In genomic region chr10:44267426-44268142, GRCm38 (mm10) we compare ENCODE assay signal across 8 mouse cellular contexts. TPM values are rescaled to one million over a fixed set of nuclear protein-coding genes. Genes with fewer than 3 reads are reported as not detected.
DNase-seq lines count a peak whose midpoint lies in the region; ATAC-seq and TF ChIP-seq lines count a peak whose summit lies in the region.

No protein-coding gene starts in this region.

- no peak for TF ChIP-seq POLR2A in spleen, adult 2 months (IDR thresholded peaks at IDR 0.05; ENCODE audit: low read depth, low read length)

- peaks cover 6% of the 10 kb centered on the region; the same call in 1 of the 2 replicates for H3K4me1 ChIP-seq in spleen, adult 2 months (ENCODE audit: control insufficient read depth, insufficient read depth, insufficient read length)
- H3K4me1 ChIP-seq in hindbrain, embryonic 11.5 days (replicated peaks; ENCODE audit: control insufficient read depth, insufficient read depth, low read length) = no peaks in the 10 kb centered on the region
- peaks cover 36% of the 10 kb centered on the region for H3K4me1 ChIP-seq in megakaryocyte, embryonic 14.5 days

- peak overlapping the region; percentile 53 for H3K4me2 ChIP-seq in hindbrain, embryonic 11.5 days (replicated peaks; ENCODE audit: low read depth, low read length)

- H3K9ac ChIP-seq in hindbrain, embryonic 11.5 days (ENCODE audit: low read depth, low read length) = peak overlapping the region; percentile 59

- DNase-seq in adrenal gland, postnatal 10 days = peak; percentile 20
- DNase-seq in adrenal gland, adult (ENCODE audit: inconsistent age in 2 of 2, low spot score in 1 of 2) = no peak
- DNase-seq in spleen, adult 2 months (ENCODE audit: low read depth in 1 of 2, low spot score in 2 of 2) = no peak
- DNase-seq in spleen, postnatal 14 days (ENCODE audit: low spot score in 2 of 2) = no peak
- peak; percentile 34 for DNase-seq in hindbrain, embryonic 11.5 days (ENCODE audit: low spot score)
- no peak for DNase-seq in right cerebral cortex, adult 18-20 months
- no peak for DNase-seq in right cerebral cortex, postnatal 14 days

- peak; percentile 25 for ATAC-seq in hindbrain, embryonic 11.5 days (ENCODE audit: low FRiP score)

- 5% methylated on average over 11 of the region's 11 CpGs for WGBS in spleen, adult 2 months
- 18% methylated on average over 11 of the region's 11 CpGs for WGBS in hindbrain, embryonic 11.5 days

- no peaks in the 10 kb centered on the region for H3K9me3 ChIP-seq in hindbrain, embryonic 11.5 days (ENCODE audit: control insufficient read depth, low read length)
- no peaks in the 10 kb centered on the region for H3K9me3 ChIP-seq in megakaryocyte, embryonic 14.5 days

- no peak for TF ChIP-seq CTCF in spleen, adult 2 months (IDR thresholded peaks at IDR 0.05; ENCODE audit: extremely low read depth, insufficient read depth, insufficient read length, insufficient replicate concordance)

- peak overlapping the region; percentile 36 for H3K27ac ChIP-seq in spleen, adult 2 months (ENCODE audit: insufficient read depth, low read length)
- no peak overlapping the region for H3K27ac ChIP-seq in hindbrain, embryonic 11.5 days (ENCODE audit: low read depth, low read length)

- no peaks in the 10 kb centered on the region for H3K36me3 ChIP-seq in spleen, adult 2 months (ENCODE audit: control insufficient read depth, insufficient read depth, low read length)
- no peaks in the 10 kb centered on the region for H3K36me3 ChIP-seq in hindbrain, embryonic 11.5 days (ENCODE audit: control insufficient read depth, insufficient read depth, low read length)
- H3K36me3 ChIP-seq in megakaryocyte, embryonic 14.5 days (replicated peaks; ENCODE audit: low read length) = peaks cover 12% of the 10 kb centered on the region

- no peaks in the 10 kb centered on the region for H3K27me3 ChIP-seq in spleen, adult 2 months (ENCODE audit: control insufficient read depth, insufficient read depth, low read length)
- no peaks in the 10 kb centered on the region for H3K27me3 ChIP-seq in hindbrain, embryonic 11.5 days (ENCODE audit: control insufficient read depth, insufficient read depth, low read length)
- H3K27me3 ChIP-seq in megakaryocyte, embryonic 14.5 days (replicated peaks) = no peaks in the 10 kb centered on the region

- peak overlapping the region; percentile 93 for H3K4me3 ChIP-seq in spleen, adult 2 months (ENCODE audit: extremely low read depth, insufficient read depth, insufficient read length)
- peak overlapping the region; percentile 80 for H3K4me3 ChIP-seq in hindbrain, embryonic 11.5 days (ENCODE audit: low read depth, low read length)
- peak overlapping the region; percentile 94 for H3K4me3 ChIP-seq in megakaryocyte, embryonic 14.5 days (replicated peaks)

RNA-seq across cellular contexts. Expression of gene Atg5, which starts 0.6 kb away (rescaled TPM):
- total RNA-seq in adrenal gland, postnatal 10 days (2021) = 10 to 100 TPM; 23.0 to 23.1 TPM
- polyA plus RNA-seq in spleen, adult 2 months (2012; rRNA removed) = 5.0 and 5.1 TPM in 2 replicates
- 58.7 and 61.6 TPM in 2 replicates for polyA plus RNA-seq in hindbrain, embryonic 11.5 days (2014; fragmentation: Nextera tagmentation; extraction: Ambion mirVana)
- 4.7 and 7.7 TPM in 2 replicates for polyA plus RNA-seq in megakaryocyte, embryonic 14.5 days (2012; ENCODE audit: insufficient read depth, low replicate concordance)

Comparison
In these comparisons a context has a peak if more than half of its experiments do, and no peak if none do; other contexts are left out.
1. DNase-seq: peak in adrenal gland, postnatal 10 days (single experiment) and hindbrain, embryonic 11.5 days (single experiment); none in adrenal gland, adult (0 of 2), spleen, adult 2 months (0 of 2), spleen, postnatal 14 days (0 of 2), right cerebral cortex, adult 18-20 months (single experiment) and right cerebral cortex, postnatal 14 days (single experiment).
2. Peak in every context shown above with its lines, with median percentiles within 50 percentile points of each other: H3K4me3 ChIP-seq.